Mouse (Mus musculus) limb, embryonic 10.5 days (tissue): ENCODE results near the gene Atrnl1. TPM values are rescaled to one million over a fixed set of nuclear protein-coding genes. Genes with fewer than 3 reads are reported as not detected.

ENCODE experiments used
- DNase-seq: peaks from one replicate; pipeline ENCODE4 v3.0.0-alpha.2; 2017; ENCODE audit warnings: low spot score
- H3K27ac ChIP-seq: fragments of 300-500 bp; sonication (generic); 2 replicates; pipeline ENCODE4 v1.5.1; 2016; ENCODE audit warnings: mild to moderate bottlenecking
- H3K27me3 ChIP-seq: fragments of 300-500 bp; sonication (generic); 2 replicates; pipeline ENCODE4 v1.6.1; 2016; ENCODE audit warnings: low read depth, mild to moderate bottlenecking; ENCODE audit not compliant: poor library complexity, severe bottlenecking
- H3K36me3 ChIP-seq: fragments of 300-500 bp; sonication (generic); 2 replicates; pipeline ENCODE4 v1.6.1; 2016; ENCODE audit warnings: mild to moderate bottlenecking, moderate library complexity
- H3K4me1 ChIP-seq: fragments of 300-500 bp; sonication (generic); 2 replicates; pipeline ENCODE4 v1.6.1; 2016
- H3K4me3 ChIP-seq: fragments of 300-500 bp; sonication (generic); 2 replicates; pipeline ENCODE4 v1.5.1; 2016; ENCODE audit warnings: mild to moderate bottlenecking, moderate library complexity
- H3K9me3 ChIP-seq: fragments of 300-500 bp; sonication (generic); replicated peaks from 2 replicates; pipeline ENCODE4 v1.6.1; 2016; ENCODE audit warnings: mild to moderate bottlenecking
- WGBS: fragments of 180-500 bp; shearing (Covaris S2); methylation state at CpG from one replicate; pipeline ENCODE4 v1.1.7; 2016; 5-methylcytosine and 5-hydroxymethylcytosine counted together
- polyA plus RNA-seq: library from polyadenylated mRNA; unstranded; fragments of >200 nt; fragmentation: Nextera tagmentation; extraction: Ambion mirVana; gene quantifications from 2 replicates; pipeline ENCODE4 v1.2.1, GENCODE M21; 2016

The Atrnl1 gene
- polyA plus RNA-seq, 1 experiment from 2014 or later = 5.1 TPM

GRCm38 (mm10) chr19:58119681-58120173, 508.9 kb downstream of the Atrnl1 start:
- Histone ChIP-seq H3K9me3 (no peaks in the 10 kb centered on the region), H3K4me1 (peaks cover 60% of the 10 kb centered on the region), H3K4me3 (peak overlapping the region; percentile 9), H3K36me3 (no peaks in the 10 kb centered on the region), H3K27ac (peak overlapping the region; percentile 79), H3K27me3 (peaks cover 23% of the 10 kb centered on the region)
- WGBS = 17% methylated on average over 13 of the region's 13 CpGs
- DNase-seq = peak; percentile 77

- DNase-seq = no peak
- WGBS = 87% methylated on average over 9 of the region's 9 CpGs
These were observed 509.8 kb downstream of the Atrnl1 start for GRCm38 (mm10) chr19:58120661-58121060.

DNA sequence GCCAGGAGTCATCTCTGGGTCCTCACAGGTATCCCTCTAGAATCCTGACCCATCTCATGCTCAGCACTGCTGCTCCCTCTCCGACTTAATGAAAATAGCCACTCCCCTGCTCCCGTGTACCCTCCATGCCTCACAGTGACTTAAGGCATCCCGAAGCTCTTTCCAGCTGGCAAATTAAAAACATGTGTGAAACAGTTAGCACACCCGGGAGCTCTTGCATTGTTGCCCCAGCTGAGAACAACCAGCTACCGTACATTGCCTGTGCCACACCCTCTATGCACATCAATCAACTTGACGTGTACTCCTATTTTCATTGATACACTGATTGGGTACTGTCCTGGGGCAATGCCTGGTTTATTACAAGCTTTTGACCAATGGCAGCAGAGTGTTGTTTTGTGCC, 510.8 kb downstream of the Atrnl1 start:
- H3K9me3 ChIP-seq = no peaks in the 10 kb centered on the region
- H3K4me1 ChIP-seq = peaks cover 79% of the 10 kb centered on the region
- peaks cover 23% of the 10 kb centered on the region for H3K27me3 ChIP-seq
- H3K27ac ChIP-seq = no peak overlapping the region
- no peak overlapping the region for H3K4me3 ChIP-seq
- 19% methylated on average over 6 of the region's 6 CpGs for WGBS
- DNase-seq = no peak
- H3K36me3 ChIP-seq = no peaks in the 10 kb centered on the region

More at GRCm38 (mm10) chr19:58120661-58121060, 509.8 kb downstream of the Atrnl1 start:
- H3K36me3 ChIP-seq = no peaks in the 10 kb centered on the region
- H3K4me3 ChIP-seq = no peak overlapping the region
- peak overlapping the region; percentile 79 for H3K27ac ChIP-seq
- peaks cover 69% of the 10 kb centered on the region for H3K4me1 ChIP-seq
- H3K27me3 ChIP-seq = peaks cover 23% of the 10 kb centered on the region
- no peaks in the 10 kb centered on the region for H3K9me3 ChIP-seq

DNA sequence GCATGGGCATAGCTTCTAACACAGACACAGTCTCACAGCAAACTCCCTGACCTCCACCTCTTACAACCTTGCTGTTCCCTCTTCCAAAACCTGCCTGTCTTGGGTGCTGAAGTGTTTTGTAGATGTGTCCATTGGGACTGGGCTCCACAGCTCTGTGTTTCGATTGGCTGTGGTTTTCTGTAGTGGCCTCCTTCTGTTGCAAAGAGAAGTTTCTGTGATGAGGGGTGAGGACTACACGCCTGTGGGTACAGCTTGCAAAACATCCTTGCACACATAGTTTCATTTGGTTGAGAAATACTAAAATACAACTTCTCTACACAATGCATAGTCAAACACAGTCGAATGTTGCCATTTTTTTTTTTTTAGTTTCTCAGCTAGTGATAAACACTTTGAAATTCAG, 512.8 kb downstream of the Atrnl1 start:
- Histone ChIP-seq H3K27me3 (peaks cover 26% of the 10 kb centered on the region), H3K9me3 (no peaks in the 10 kb centered on the region), H3K27ac (no peak overlapping the region), H3K36me3 (no peaks in the 10 kb centered on the region), H3K4me1 (peaks cover 88% of the 10 kb centered on the region), H3K4me3 (no peak overlapping the region)
- no peak for DNase-seq
- whole genome bisulfite sequencing = 87% methylated on average over 3 of the region's 3 CpGs

DNA sequence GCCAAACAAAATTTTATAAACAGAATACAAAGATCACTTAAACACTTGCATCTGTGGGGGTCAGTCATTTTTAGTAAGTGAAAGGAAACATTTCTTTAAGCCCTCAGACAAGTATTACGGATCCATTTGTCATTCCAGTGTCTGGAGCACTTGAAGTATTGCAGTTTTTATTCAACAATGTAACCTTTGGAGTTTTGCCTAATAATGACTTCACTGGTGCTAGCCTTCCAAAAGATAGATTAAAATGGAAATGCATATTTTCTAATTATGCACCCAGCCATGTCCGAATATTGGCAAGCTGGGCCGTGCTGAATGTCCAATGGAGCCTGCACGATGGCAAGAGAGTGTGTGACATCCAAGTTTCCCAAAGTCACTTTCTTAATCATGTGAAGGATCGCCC, 513.7 kb downstream of the Atrnl1 start:
- peaks cover 27% of the 10 kb centered on the region for H3K27me3 ChIP-seq
- H3K36me3 ChIP-seq = no peaks in the 10 kb centered on the region
- H3K4me3 ChIP-seq = no peak overlapping the region
- 75% methylated on average over 5 of the region's 5 CpGs for WGBS
- no peaks in the 10 kb centered on the region for H3K9me3 ChIP-seq
- peaks cover 80% of the 10 kb centered on the region for H3K4me1 ChIP-seq
- DNase-seq = no peak
- H3K27ac ChIP-seq = no peak overlapping the region

DNA sequence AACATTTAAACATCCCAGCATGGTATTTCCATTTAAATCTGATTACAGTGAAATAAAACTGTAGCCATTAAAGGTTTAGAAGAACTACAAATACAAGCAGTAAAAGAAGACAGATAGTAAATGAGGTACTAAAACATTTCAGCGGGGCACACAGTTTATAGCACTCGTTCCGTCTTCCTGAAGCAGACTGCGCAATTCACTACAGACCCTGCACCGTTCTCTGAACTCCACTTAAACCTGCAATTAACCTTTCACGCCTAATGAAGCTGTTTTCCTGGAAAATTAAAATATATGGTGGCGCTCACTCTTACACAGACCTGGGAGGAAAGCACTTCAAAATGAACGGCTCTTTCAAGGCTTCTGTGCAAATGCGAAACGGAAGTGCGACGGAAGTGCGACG, 514.2 kb downstream of the Atrnl1 start:
- Histone ChIP-seq H3K4me1 (peaks cover 76% of the 10 kb centered on the region), H3K36me3 (no peaks in the 10 kb centered on the region), H3K9me3 (no peaks in the 10 kb centered on the region), H3K27me3 (peaks cover 27% of the 10 kb centered on the region), H3K27ac (no peak overlapping the region), H3K4me3 (no peak overlapping the region)
- 39% methylated on average over 14 of the region's 14 CpGs for WGBS
- DNase-seq = no peak

DNA sequence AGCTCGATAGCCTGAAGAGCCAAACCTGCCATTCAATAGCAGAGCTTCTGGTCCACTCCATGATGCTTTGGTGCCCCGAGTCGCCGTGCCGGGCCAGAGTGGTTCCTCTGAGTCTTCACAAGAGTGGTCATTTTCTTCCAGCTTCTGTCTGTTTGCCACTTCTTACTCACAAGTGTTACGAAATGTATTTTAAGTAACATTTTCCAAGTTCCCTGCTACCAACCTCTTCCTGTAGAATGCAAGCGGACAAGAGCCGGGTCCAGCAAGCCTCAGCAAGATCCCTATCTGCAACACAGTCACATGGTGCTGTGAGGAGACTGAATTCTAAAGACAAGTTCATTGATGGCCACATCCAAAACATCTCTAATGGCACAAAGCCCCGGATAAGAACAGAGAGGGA, 521.1 kb downstream of the Atrnl1 start:
- H3K4me1 ChIP-seq = peaks cover 30% of the 10 kb centered on the region
- WGBS = 92% methylated on average over 9 of the region's 9 CpGs

GRCm38 (mm10) chr19:58140191-58140784, 529.5 kb downstream of the Atrnl1 start:
- no peak overlapping the region for H3K4me3 ChIP-seq
- no peak for DNase-seq
- 41% methylated on average over 13 of the region's 13 CpGs for WGBS

More for the DNA sequence above, 521.1 kb downstream of the Atrnl1 start:
- H3K36me3 ChIP-seq = peaks cover 7% of the 10 kb centered on the region; the same call in 1 of the 2 replicates
- 0 out of 2 replicates have a peak, but pooled peaks cover 4% of the 10 kb centered on the region for H3K27me3 ChIP-seq
- H3K27ac ChIP-seq = no peak overlapping the region
- DNase-seq = no peak
- no peaks in the 10 kb centered on the region for H3K9me3 ChIP-seq
- no peak overlapping the region for H3K4me3 ChIP-seq

GRCm38 (mm10) chr19:58143853-58144454, 533.1 kb downstream of the Atrnl1 start:
- H3K4me3 ChIP-seq = no peak overlapping the region
- H3K9me3 ChIP-seq = no peaks in the 10 kb centered on the region
- no peak overlapping the region for H3K27ac ChIP-seq
- 96% methylated on average over 7 of the region's 7 CpGs for WGBS
- H3K4me1 ChIP-seq = peaks cover 24% of the 10 kb centered on the region
- H3K36me3 ChIP-seq = no peaks in the 10 kb centered on the region
- no peaks in the 10 kb centered on the region for H3K27me3 ChIP-seq
- no peak for DNase-seq

More at GRCm38 (mm10) chr19:58140191-58140784, 529.5 kb downstream of the Atrnl1 start:
- Histone ChIP-seq H3K4me1 (peaks cover 14% of the 10 kb centered on the region), H3K36me3 (no peaks in the 10 kb centered on the region), H3K27me3 (no peaks in the 10 kb centered on the region), H3K27ac (peak overlapping the region; percentile 36; the same call in 1 of the 2 replicates), H3K9me3 (no peaks in the 10 kb centered on the region)

DNA sequence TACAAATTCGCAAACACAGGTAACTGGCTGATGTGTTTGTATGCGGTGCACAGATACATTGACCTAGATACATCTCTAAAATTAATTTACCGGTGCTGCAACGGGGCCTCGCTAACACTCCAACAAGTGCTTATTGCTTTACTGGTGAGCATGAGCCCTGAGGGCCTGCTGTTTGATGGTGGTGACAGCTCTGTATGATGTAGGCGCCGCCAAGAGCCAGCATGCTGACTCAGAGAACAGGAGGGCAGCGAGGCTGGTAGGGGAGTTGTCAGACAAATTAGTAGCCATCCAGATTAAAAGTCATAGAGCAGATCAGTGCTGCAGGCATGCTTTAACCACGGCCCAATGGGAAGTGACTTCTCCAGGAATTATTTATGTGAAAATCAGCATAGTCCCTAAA, 534.7 kb downstream of the Atrnl1 start:
- no peaks in the 10 kb centered on the region for H3K36me3 ChIP-seq
- DNase-seq = no peak
- 74% methylated on average over 9 of the region's 9 CpGs for WGBS

GRCm38 (mm10) chr19:58151257-58151656, 540.4 kb downstream of the Atrnl1 start:
- Histone ChIP-seq H3K4me3 (no peak overlapping the region), H3K27ac (no peak overlapping the region), H3K27me3 (0 out of 2 replicates have a peak, but pooled peaks cover 4% of the 10 kb centered on the region), H3K36me3 (no peaks in the 10 kb centered on the region), H3K4me1 (peaks cover 9% of the 10 kb centered on the region), H3K9me3 (no peaks in the 10 kb centered on the region)
- no peak for DNase-seq
- 94% methylated on average over 7 of the region's 7 CpGs for WGBS

More for the DNA sequence above, 534.7 kb downstream of the Atrnl1 start:
- H3K4me3 ChIP-seq = no peak overlapping the region
- no peak overlapping the region for H3K27ac ChIP-seq
- H3K4me1 ChIP-seq = peaks cover 21% of the 10 kb centered on the region
- 0 out of 2 replicates have a peak, but pooled peaks cover 4% of the 10 kb centered on the region for H3K27me3 ChIP-seq
- H3K9me3 ChIP-seq = no peaks in the 10 kb centered on the region

DNA sequence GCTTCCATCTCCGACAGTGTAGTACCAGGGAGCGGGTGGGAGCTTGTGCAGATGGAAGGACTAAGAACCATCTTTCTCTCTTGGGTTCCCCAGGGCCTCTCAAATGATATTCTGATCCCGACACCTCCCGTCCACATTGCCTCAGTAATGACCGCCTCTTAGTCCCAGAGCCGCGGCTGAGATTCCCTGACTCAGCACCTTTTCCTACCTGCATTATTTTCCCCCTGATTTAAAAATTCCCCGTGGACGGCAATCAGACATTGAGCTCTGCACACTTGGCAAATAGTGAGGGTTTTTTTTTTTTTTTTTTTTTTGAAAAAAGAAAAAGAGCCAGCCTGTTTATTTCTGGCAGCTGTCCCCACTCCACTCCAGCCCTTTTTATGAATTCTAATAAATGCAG, 550.7 kb downstream of the Atrnl1 start:
- H3K4me1 ChIP-seq = peaks cover 17% of the 10 kb centered on the region
- 92% methylated on average over 9 of the region's 9 CpGs for WGBS

GRCm38 (mm10) chr19:58164896-58165634, 554.2 kb downstream of the Atrnl1 start:
- H3K4me3 ChIP-seq = no peak overlapping the region
- 85% methylated on average over 7 of the region's 7 CpGs for WGBS

More for the DNA sequence above, 550.7 kb downstream of the Atrnl1 start:
- H3K27ac ChIP-seq = no peak overlapping the region
- H3K9me3 ChIP-seq = no peaks in the 10 kb centered on the region
- H3K4me3 ChIP-seq = no peak overlapping the region
- no peaks in the 10 kb centered on the region for H3K36me3 ChIP-seq
- no peak for DNase-seq
- peaks cover 7% of the 10 kb centered on the region; the same call in 1 of the 2 replicates for H3K27me3 ChIP-seq

More at GRCm38 (mm10) chr19:58164896-58165634, 554.2 kb downstream of the Atrnl1 start:
- peaks cover 20% of the 10 kb centered on the region for H3K4me1 ChIP-seq
- H3K9me3 ChIP-seq = no peaks in the 10 kb centered on the region
- DNase-seq = no peak
- peaks cover 21% of the 10 kb centered on the region; the same call in 1 of the 2 replicates for H3K27me3 ChIP-seq
- no peaks in the 10 kb centered on the region for H3K36me3 ChIP-seq
- H3K27ac ChIP-seq = no peak overlapping the region
